In genomic region chr7:45516846-45517245, GRCm38 (mm10) we compare ENCODE assay signal across 20 mouse cellular contexts. TPM values are rescaled to one million over a fixed set of nuclear protein-coding genes. Genes with fewer than 3 reads are reported as not detected.
A peak's percentile ranks its signal among the peaks of the same experiment; 100 is the strongest.
DNase-seq lines count a peak whose midpoint lies in the region; ATAC-seq and TF ChIP-seq lines count a peak whose summit lies in the region.
"Not testable (repeated sequence)": the region's sequence is repeated elsewhere in the genome, so short reads cannot be mapped to it uniquely, and the experiment has no call there.
"Had no signal": no experiment of that assay in that cellular context is flagged by ENCODE, and none has a peak within 500 bp of the region (broad histone marks: within the 10 kb centered on the region; RNA-seq: fewer than 3 reads in every experiment).

No protein-coding gene starts in this region.

- not testable (repeated sequence) for H3K4me3 ChIP-seq in MEL (ENCODE audit: control insufficient read depth in 1 of 2, insufficient read depth in 1 of 2, low read depth in 2 of 2, low read length in 2 of 2); gastrocnemius, adult 2 months; intestine, postnatal 0 days (ENCODE audit: low read depth, low read length); left cerebral cortex, adult 2 months; lung, embryonic 14.5 days (ENCODE audit: low read depth, low read length); stomach, postnatal 0 days (ENCODE audit: low read depth, low read length)

- H3K9ac ChIP-seq in MEL (ENCODE audit: control insufficient read depth, low read depth, low read length, poor library complexity, severe bottlenecking); intestine, postnatal 0 days (ENCODE audit: low read depth, low read length); lung, embryonic 14.5 days; stomach, postnatal 0 days (ENCODE audit: low read length): not testable (repeated sequence)

- TF ChIP-seq POLR2A in MEL (IDR thresholded peaks at IDR 0.05; ENCODE audit: control insufficient read depth in 1 of 2, insufficient read depth in 1 of 2, low read depth in 1 of 2, low read length in 2 of 2, poor library complexity in 1 of 2): not testable (repeated sequence)

- not testable (repeated sequence) for H3K27ac ChIP-seq in MEL (ENCODE audit: control insufficient read depth, low read depth, low read length); gastrocnemius, adult 2 months; intestine, postnatal 0 days (ENCODE audit: low read depth, low read length); left cerebral cortex, adult 2 months; lung, embryonic 14.5 days (ENCODE audit: low read depth); stomach, postnatal 0 days (replicated peaks)

- WGBS in intestine, postnatal 0 days: 68% methylated on average over 5 of the region's 5 CpGs
- 67% methylated on average over 5 of the region's 5 CpGs for WGBS in lung, embryonic 14.5 days
- WGBS in stomach, postnatal 0 days: 64% methylated on average over 5 of the region's 5 CpGs

- H3K9me3 ChIP-seq in MEL (replicated peaks; ENCODE audit: insufficient read depth, low read length); intestine, postnatal 0 days (ENCODE audit: control insufficient read depth); lung, embryonic 14.5 days (ENCODE audit: low read depth, low read length); stomach, postnatal 0 days (ENCODE audit: control insufficient read depth, low read length): not testable (repeated sequence)

- TF ChIP-seq EP300 in MEL (IDR thresholded peaks at IDR 0.05; ENCODE audit: low read depth in 1 of 2, low read length in 2 of 2); stomach, postnatal 0 days (optimal IDR thresholded peaks at IDR 0.05): not testable (repeated sequence)

- DNase-seq in MEL (ENCODE audit: low read depth, low spot score); gastrocnemius, adult 2 months; left cerebral cortex, adult 2 months (ENCODE audit: extremely low spot score in 1 of 2, low spot score in 2 of 2); lung, embryonic 14.5 days; stomach, postnatal 0 days (ENCODE audit: low spot score): not testable (repeated sequence)

- ATAC-seq in intestine, postnatal 0 days; lung, embryonic 14.5 days (ENCODE audit: insufficient read depth); stomach, postnatal 0 days (ENCODE audit: low FRiP score, low TSS enrichment): not testable (repeated sequence)

- H3K79me2 ChIP-seq in MEL (ENCODE audit: control insufficient read depth, insufficient read depth, low read length, poor library complexity): not testable (repeated sequence)

- H3K4me2 ChIP-seq in intestine, postnatal 0 days (replicated peaks; ENCODE audit: low read depth); lung, embryonic 14.5 days; stomach, postnatal 0 days (replicated peaks; ENCODE audit: low read depth): not testable (repeated sequence)

- H3K27me3 ChIP-seq in MEL (ENCODE audit: control insufficient read depth in 1 of 2, insufficient read depth in 2 of 2, low read length in 2 of 2); intestine, postnatal 0 days (replicated peaks; ENCODE audit: control insufficient read depth, insufficient read depth, low read length); lung, embryonic 14.5 days (ENCODE audit: insufficient read depth, low read length); stomach, postnatal 0 days (ENCODE audit: control insufficient read depth, insufficient read depth, low read length): not testable (repeated sequence)

- not testable (repeated sequence) for H3K4me1 ChIP-seq in MEL (ENCODE audit: control insufficient read depth in 1 of 2, insufficient read depth in 2 of 2, low read length in 2 of 2); intestine, postnatal 0 days (replicated peaks; ENCODE audit: control insufficient read depth, insufficient read depth, low read length); lung, embryonic 14.5 days (ENCODE audit: insufficient read depth); stomach, postnatal 0 days (replicated peaks; ENCODE audit: control insufficient read depth, insufficient read depth)

- not testable (repeated sequence) for H3K36me3 ChIP-seq in MEL (ENCODE audit: control insufficient read depth in 1 of 2, insufficient read depth in 2 of 2, low read length in 2 of 2); intestine, postnatal 0 days (ENCODE audit: control insufficient read depth, insufficient read depth); lung, embryonic 14.5 days (ENCODE audit: insufficient read depth); stomach, postnatal 0 days (ENCODE audit: control insufficient read depth, insufficient read depth, low read length)

- peak in 2 of 3 experiments; percentile 9 to 12; a peak in 2 of 6 replicates for TF ChIP-seq CTCF in MEL (IDR thresholded peaks at IDR 0.05 in 2 of 3, conservative IDR thresholded peaks at IDR 0.05 in 1 of 3; ENCODE audit: control insufficient read depth in 1 of 3, insufficient read depth in 1 of 3, low read depth in 2 of 3, low read length in 3 of 3, poor library complexity in 1 of 3, severe bottlenecking in 1 of 3)
- TF ChIP-seq CTCF in gastrocnemius, adult 2 months (IDR thresholded peaks at IDR 0.05): peak; percentile 61
- peak; percentile 52 for TF ChIP-seq CTCF in intestine, postnatal 0 days (IDR thresholded peaks at IDR 0.05; ENCODE audit: low read depth)
- TF ChIP-seq CTCF in left cerebral cortex, adult 2 months (IDR thresholded peaks at IDR 0.05): peak; percentile 52
- peak; percentile 16; the same call in 1 of the 2 replicates for TF ChIP-seq CTCF in lung, embryonic 14.5 days (IDR thresholded peaks at IDR 0.05; ENCODE audit: low read depth)
- peak; percentile 47 for TF ChIP-seq CTCF in stomach, postnatal 0 days (IDR thresholded peaks at IDR 0.05; ENCODE audit: low read depth)

- not testable (repeated sequence) for TF ChIP-seq RAD21 in MEL (IDR thresholded peaks at IDR 0.05; ENCODE audit: low read depth, low read length)

- intact Hi-C loops in gastrocnemius, adult 2 months (cut with DNase I); left cerebral cortex, adult 2 months (cut with DNase I): not testable (repeated sequence)

RNA-seq across cellular contexts. Expression of gene Nucb1, which starts 6.6 kb away (rescaled TPM):
- 196 and 224 TPM in 2 replicates for total RNA-seq in MEL (2012; rRNA removed)
- polyA plus RNA-seq in MEL (2012; ENCODE audit: insufficient read depth in 1 of 2, insufficient read length in 2 of 2, low read depth in 1 of 2, low replicate concordance in 2 of 2, missing spikeins in 1 of 2): 100 to 1,000 TPM in 1 of 2 experiments, 10 to 100 TPM in 1; 92.3 to 343 TPM
- 10 to 100 TPM; 55.1 to 61.8 TPM for total RNA-seq in gastrocnemius, adult 2 months (2021)
- 199 and 218 TPM in 2 replicates for polyA plus RNA-seq in intestine, postnatal 0 days (2015; fragmentation: Nextera tagmentation; extraction: Ambion mirVana)
- 100 to 1,000 TPM in 1 of 2 experiments, 10 to 100 TPM in 1; 95.4 to 106 TPM for total RNA-seq in left cerebral cortex, adult 2 months (2021)
- polyA plus RNA-seq in lung, embryonic 14.5 days (2014; fragmentation: Nextera tagmentation; extraction: Ambion mirVana): 194 and 201 TPM in 2 replicates
- 196 and 199 TPM in 2 replicates for polyA plus RNA-seq in stomach, postnatal 0 days (2015; fragmentation: Nextera tagmentation; extraction: Ambion mirVana)

RNA-seq across cellular contexts. Expression of gene Ppp1r15a, which starts 9.2 kb away (rescaled TPM):
- 27.0 and 27.2 TPM in 2 replicates for total RNA-seq in MEL (2012; rRNA removed)
- polyA plus RNA-seq in MEL (2012; ENCODE audit: insufficient read depth in 1 of 2, insufficient read length in 2 of 2, low read depth in 1 of 2, low replicate concordance in 2 of 2, missing spikeins in 1 of 2): 10 to 100 TPM in 1 of 2 experiments, not detected in 1; 78.0 TPM
- total RNA-seq in gastrocnemius, adult 2 months (2021): 10 to 100 TPM; 28.3 to 28.5 TPM
- polyA plus RNA-seq in intestine, postnatal 0 days (2015; fragmentation: Nextera tagmentation; extraction: Ambion mirVana): 7.4 and 9.0 TPM in 2 replicates
- total RNA-seq in left cerebral cortex, adult 2 months (2021): 10 to 100 TPM; 25.2 to 29.3 TPM
- 15.6 and 17.5 TPM in 2 replicates for polyA plus RNA-seq in lung, embryonic 14.5 days (2014; fragmentation: Nextera tagmentation; extraction: Ambion mirVana)
- polyA plus RNA-seq in stomach, postnatal 0 days (2015; fragmentation: Nextera tagmentation; extraction: Ambion mirVana): 21.6 and 26.6 TPM in 2 replicates

RNA-seq across cellular contexts. Expression of gene Plekha4, which starts 9.3 kb away (rescaled TPM):
- 0.12 and 0.36 TPM in 2 replicates for total RNA-seq in MEL (2012; rRNA removed)
- under 1 TPM in 1 of 2 experiments, not detected in 1; 0.65 TPM for polyA plus RNA-seq in MEL (2012; ENCODE audit: insufficient read depth in 1 of 2, insufficient read length in 2 of 2, low read depth in 1 of 2, low replicate concordance in 2 of 2, missing spikeins in 1 of 2)
- 1 to 10 TPM; 3.4 to 3.5 TPM for total RNA-seq in gastrocnemius, adult 2 months (2021)
- polyA plus RNA-seq in intestine, postnatal 0 days (2015; fragmentation: Nextera tagmentation; extraction: Ambion mirVana): 0.80 and 1.6 TPM in 2 replicates
- total RNA-seq in left cerebral cortex, adult 2 months (2021): 1 to 10 TPM; 4.2 to 5.1 TPM
- polyA plus RNA-seq in lung, embryonic 14.5 days (2014; fragmentation: Nextera tagmentation; extraction: Ambion mirVana): 1.9 and 2.1 TPM in 2 replicates
- 7.9 and 8.0 TPM in 2 replicates for polyA plus RNA-seq in stomach, postnatal 0 days (2015; fragmentation: Nextera tagmentation; extraction: Ambion mirVana)

RNA-seq across cellular contexts. Expression of gene Dhdh, which starts 28.2 kb away (rescaled TPM):
- total RNA-seq in MEL (2012; rRNA removed): 0.08 and 0.10 TPM in 2 replicates
- 1 to 10 TPM in 1 of 2 experiments, not detected in 1; 1.6 TPM for polyA plus RNA-seq in MEL (2012; ENCODE audit: insufficient read depth in 1 of 2, insufficient read length in 2 of 2, low read depth in 1 of 2, low replicate concordance in 2 of 2, missing spikeins in 1 of 2)
- 10 to 100 TPM; 13.1 to 22.9 TPM for total RNA-seq in gastrocnemius, adult 2 months (2021)
- 1.1 and 1.2 TPM in 2 replicates for polyA plus RNA-seq in intestine, postnatal 0 days (2015; fragmentation: Nextera tagmentation; extraction: Ambion mirVana)
- 1 to 10 TPM; 3.7 to 4.8 TPM for total RNA-seq in left cerebral cortex, adult 2 months (2021)
- 3.0 and 3.3 TPM in 2 replicates for polyA plus RNA-seq in lung, embryonic 14.5 days (2014; fragmentation: Nextera tagmentation; extraction: Ambion mirVana)
- 1.1 and 1.3 TPM in 2 replicates for polyA plus RNA-seq in stomach, postnatal 0 days (2015; fragmentation: Nextera tagmentation; extraction: Ambion mirVana)

RNA-seq across cellular contexts. Expression of gene Gm45808, which starts 30.2 kb away (rescaled TPM):
- not detected in 2 replicates for total RNA-seq in MEL (2012; rRNA removed)
- polyA plus RNA-seq in MEL (2012; ENCODE audit: insufficient read depth in 1 of 2, insufficient read length in 2 of 2, low read depth in 1 of 2, low replicate concordance in 2 of 2, missing spikeins in 1 of 2): not detected
- total RNA-seq in gastrocnemius, adult 2 months (2021): 1 to 10 TPM; 5.5 to 8.4 TPM
- polyA plus RNA-seq in intestine, postnatal 0 days (2015; fragmentation: Nextera tagmentation; extraction: Ambion mirVana): not detected in 2 replicates
- total RNA-seq in left cerebral cortex, adult 2 months (2021): 1 to 10 TPM; 1.5 to 2.0 TPM
- not detected in 2 replicates for polyA plus RNA-seq in lung, embryonic 14.5 days (2014; fragmentation: Nextera tagmentation; extraction: Ambion mirVana)
- polyA plus RNA-seq in stomach, postnatal 0 days (2015; fragmentation: Nextera tagmentation; extraction: Ambion mirVana): not detected in 2 replicates
- total RNA-seq: forebrain, postnatal 0 days; hematopoietic stem cell, adult 5-6 weeks had no signal
- polyA plus RNA-seq: C2C12; embryonic facial prominence, embryonic 12.5 days; embryonic facial prominence, embryonic 15.5 days; forebrain, embryonic 11.5 days; forebrain, embryonic 14.5 days; forebrain, postnatal 0 days; frontal cortex, adult 2 months; heart, embryonic 10.5 days; heart, embryonic 13.5 days; heart, embryonic 16.5 days; hindbrain, embryonic 12.5 days; hindbrain, embryonic 15.5 days; intestine, embryonic 14.5 days had no signal

Comparison
In these comparisons a context has a peak if more than half of its experiments do, and no peak if none do; other contexts are left out.
1. CTCF ChIP-seq: peak in every context shown above with its lines; median percentile 61 in gastrocnemius, adult 2 months; 52 in intestine, postnatal 0 days; 52 in left cerebral cortex, adult 2 months; 47 in stomach, postnatal 0 days; 16 in lung, embryonic 14.5 days; 10 in MEL.